Mouse (Mus musculus) B cell, adult (primary cell): ENCODE measurements around the gene Plac9b. TPM values are rescaled to one million over a fixed set of nuclear protein-coding genes. Genes with fewer than 3 reads are reported as not detected.

Experiments used
- total RNA-seq: library from RNA; stranded (reverse); gene quantifications from 4 replicates; pipeline ENCODE4 v1.2.4, GENCODE M21; 2023; ENCODE audit not compliant: inconsistent age

Plac9b gene
- total RNA-seq = not detected in 4 replicates

DNA sequence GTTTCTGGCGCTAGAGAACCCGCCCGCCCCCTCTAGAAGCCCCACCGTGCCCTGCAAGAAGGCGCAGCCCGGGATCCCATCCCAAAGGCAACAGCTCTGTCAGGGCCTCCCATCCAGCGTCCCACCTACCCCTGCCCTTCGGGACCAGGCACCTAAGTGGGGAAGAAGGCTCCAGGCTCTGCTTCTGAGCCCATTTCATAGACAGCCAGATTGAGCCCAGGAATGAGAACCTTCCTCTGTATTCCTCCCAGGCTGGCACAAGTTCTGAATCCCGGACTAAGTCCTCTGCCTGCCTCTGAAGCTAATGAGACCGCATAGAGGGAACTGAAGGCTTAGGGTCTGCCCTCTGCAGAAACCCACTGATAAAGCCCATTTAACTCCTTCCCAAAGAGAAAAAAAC is at the start of gene Plac9b:
TSS of gene Plac9b (minus strand) at position 101 of the 400 bp plus-strand sequence.

DNA sequence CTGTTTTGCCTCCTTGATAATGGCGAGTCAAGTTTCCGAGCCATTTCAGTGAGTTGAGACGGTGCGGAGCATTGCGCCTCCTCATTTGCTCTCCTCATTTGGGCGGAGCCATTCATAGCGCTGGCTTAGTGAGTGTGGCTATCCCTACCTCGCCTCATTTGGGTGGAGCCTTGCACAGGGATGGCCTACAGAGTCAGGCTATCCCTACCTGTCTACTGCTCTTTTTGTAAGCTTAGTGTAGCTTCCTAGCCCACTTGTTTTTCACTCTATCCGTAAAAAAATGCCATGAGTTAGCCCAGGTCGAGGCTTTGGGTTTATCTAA is 24.6 kb upstream of the Plac9b start, which contains the start of gene Tmem254b:
TSS of gene Tmem254b (minus strand) at position 116 of the 322 bp plus-strand sequence.

GRCm38 (mm10) chr14:26118150-26118549 is 64.1 kb downstream of the Plac9b start, which contains the start of gene Duxbl2:
Duxbl2 (plus strand) TSS chr14:26118349.

Other genes with a start within 250 kb of the Plac9b start
- not detected in 4 replicates for gene Cphx1, start 244.2 kb downstream of the Plac9b start, total RNA-seq
- gene Duxbl1, start 203.9 kb downstream of the Plac9b start, total RNA-seq = not detected in 4 replicates
- gene Gm9780, start 139.8 kb downstream of the Plac9b start, total RNA-seq = not detected in 4 replicates
- 12.6 to 22.2 TPM (median 16.8 TPM) in 4 replicates for gene Tmem254c, start 115.1 kb downstream of the Plac9b start, total RNA-seq
- not detected in 4 replicates for gene Cphx2, start 101.0 kb downstream of the Plac9b start, total RNA-seq
- not detected in 4 replicates for gene Cphx3, start 100.2 kb downstream of the Plac9b start, total RNA-seq
- not detected in 4 replicates for gene Duxbl2, start 64.1 kb downstream of the Plac9b start, total RNA-seq
- gene Tmem254b, start 24.6 kb upstream of the Plac9b start, total RNA-seq = 5.6 to 7.9 TPM (median 6.8 TPM) in 4 replicates
- not detected in 4 replicates for gene Duxbl3, start 75.5 kb upstream of the Plac9b start, total RNA-seq